Mouse (Mus musculus) CH12.LX (cell line): ENCODE measurements around the gene Mknk1. TPM values are rescaled to one million over a fixed set of nuclear protein-coding genes. Genes with fewer than 3 reads are reported as not detected.

Experiments used
- DNase-seq: peaks from one replicate; pipeline ENCODE4 v3.0.0-alpha.2; 2013; ENCODE audit errors: extremely low read depth
- H3K27ac ChIP-seq: 2 replicates; pipeline ENCODE4 v1.5.1; 2012; ENCODE audit warnings: low read depth, mild to moderate bottlenecking, control low read depth, moderate library complexity; ENCODE audit not compliant: insufficient read depth
- H3K27me3 ChIP-seq: replicated peaks from 2 replicates; pipeline ENCODE3; 2012; ENCODE audit warnings: inconsistent platforms
- H3K36me3 ChIP-seq, 2 experiments: replicated peaks in 1 of 2; 2 replicates each; pipeline versions ENCODE3 to v1.6.1; 2012; ENCODE audit warnings: inconsistent platforms in 1 of 2, low read length in 1 of 2, mild to moderate bottlenecking in 1 of 2, mixed read lengths in 1 of 2, moderate library complexity in 1 of 2; ENCODE audit not compliant: control insufficient read depth in 1 of 2, insufficient read depth in 1 of 2
- H3K4me1 ChIP-seq, 2 experiments: 2 replicates each; pipeline ENCODE4 v1.6.1; 2012; ENCODE audit warnings: inconsistent platforms in 1 of 2, moderate library complexity in 1 of 2; ENCODE audit not compliant: insufficient read depth in 2 of 2, control insufficient read depth in 1 of 2
- H3K4me2 ChIP-seq: 2 replicates; pipeline ENCODE4 v1.6.1; 2012; ENCODE audit warnings: low read depth, mild to moderate bottlenecking, control low read depth; ENCODE audit not compliant: poor library complexity, insufficient read depth, severe bottlenecking
- H3K4me3 ChIP-seq, 3 experiments: fragments of 150-350 bp in 1 of 3; sonication (generic) in 1 of 3; replicated peaks in 1 of 3; 2 replicates each; pipeline versions ENCODE3 to v1.5.1; 2011 to 2012; ENCODE audit warnings: low read depth in 2 of 3, low read length in 2 of 3, mild to moderate bottlenecking in 2 of 3, moderate library complexity in 2 of 3, control low read depth in 1 of 3, improper control_type of control experiment in 1 of 3, inconsistent platforms in 1 of 3, mixed read lengths in 1 of 3; ENCODE audit not compliant: poor library complexity in 1 of 3
- H3K79me2 ChIP-seq: replicated peaks from 2 replicates; pipeline ENCODE4 v1.6.1; 2012; ENCODE audit warnings: mild to moderate bottlenecking, moderate library complexity; ENCODE audit not compliant: control insufficient read depth, poor library complexity, insufficient read depth, severe bottlenecking; ENCODE audit errors: extremely low read depth
- H3K9ac ChIP-seq: 2 replicates; pipeline ENCODE4 v1.6.1; 2012; ENCODE audit warnings: low read depth, mild to moderate bottlenecking, control low read depth, moderate library complexity; ENCODE audit not compliant: insufficient read depth
- H3K9me3 ChIP-seq: replicated peaks from 2 replicates; pipeline ENCODE3; 2012; ENCODE audit warnings: low read length, inconsistent platforms, mixed read lengths
- BHLHE40 ChIP-seq: IDR thresholded peaks from 2 replicates; pipeline ENCODE4 v1.6.1; 2011; ENCODE audit warnings: mild to moderate bottlenecking, low read depth, low read length, improper control_type of control experiment
- CHD1 ChIP-seq: IDR thresholded peaks from 2 replicates; pipeline ENCODE4 v1.6.1; 2012; ENCODE audit warnings: low read depth, low read length, improper control_type of control experiment, inconsistent platforms
- CHD2 ChIP-seq: IDR thresholded peaks from 2 replicates; pipeline ENCODE4 v1.6.1; 2011; ENCODE audit warnings: low read length, improper control_type of control experiment
- E2F4 ChIP-seq: IDR thresholded peaks from 2 replicates; pipeline ENCODE4 v1.6.1; 2011; ENCODE audit warnings: low read depth, low read length, improper control_type of control experiment; ENCODE audit not compliant: insufficient replicate concordance
- ETS1 ChIP-seq: conservative IDR thresholded peaks from 2 replicates; pipeline ENCODE4 v1.6.1; 2012; ENCODE audit warnings: low read depth, mild to moderate bottlenecking, inconsistent platforms, low read length, improper control_type of control experiment, moderate library complexity
- GABPA ChIP-seq: IDR thresholded peaks from 2 replicates; pipeline ENCODE4 v1.6.1; 2012; ENCODE audit warnings: low read depth, low read length, improper control_type of control experiment, inconsistent platforms; ENCODE audit not compliant: insufficient replicate concordance
- HCFC1 ChIP-seq: IDR thresholded peaks from 2 replicates; pipeline ENCODE4 v1.6.1; 2012; ENCODE audit warnings: low read depth, mild to moderate bottlenecking, inconsistent platforms, low read length, improper control_type of control experiment
- IRF4 ChIP-seq: IDR thresholded peaks from 2 replicates; pipeline ENCODE4 v1.6.1; 2014; ENCODE audit warnings: low read depth, mild to moderate bottlenecking, inconsistent platforms, low read length, improper control_type of control experiment
- JUN ChIP-seq: IDR thresholded peaks from 2 replicates; pipeline ENCODE4 v1.6.1; 2011; ENCODE audit warnings: low read depth, mild to moderate bottlenecking, low read length, improper control_type of control experiment, moderate library complexity; ENCODE audit not compliant: insufficient read depth
- KAT2A ChIP-seq: IDR thresholded peaks from 2 replicates; pipeline ENCODE4 v1.6.1; 2012; ENCODE audit warnings: low read length, improper control_type of control experiment, inconsistent platforms; ENCODE audit not compliant: insufficient replicate concordance
- MAFK ChIP-seq: IDR thresholded peaks from 2 replicates; pipeline ENCODE4 v1.6.1; 2011; ENCODE audit warnings: low read length, improper control_type of control experiment; ENCODE audit not compliant: insufficient replicate concordance
- MAX ChIP-seq: IDR thresholded peaks from 2 replicates; pipeline ENCODE4 v1.6.1; 2011; ENCODE audit warnings: low read length, improper control_type of control experiment
- MAZ ChIP-seq: IDR thresholded peaks from 2 replicates; pipeline ENCODE4 v1.6.1; 2012; ENCODE audit warnings: low read depth, mild to moderate bottlenecking, inconsistent platforms, low read length, improper control_type of control experiment, moderate library complexity
- MYC ChIP-seq: IDR thresholded peaks from 2 replicates; pipeline ENCODE4 v1.6.1; 2011; ENCODE audit warnings: low read depth, mild to moderate bottlenecking, improper control_type of control experiment, low read length
- NELFE ChIP-seq: IDR thresholded peaks from 2 replicates; pipeline ENCODE4 v1.6.1; 2011; ENCODE audit warnings: low read depth, low read length, improper control_type of control experiment
- NRF1 ChIP-seq: IDR thresholded peaks from 2 replicates; pipeline ENCODE4 v1.6.1; 2014; ENCODE audit warnings: low read depth, mild to moderate bottlenecking, inconsistent platforms, low read length, improper control_type of control experiment, moderate library complexity
- PAX5 ChIP-seq: IDR thresholded peaks from 2 replicates; pipeline ENCODE4 v1.6.1; 2012; ENCODE audit warnings: low read length, inconsistent platforms, mixed read lengths
- RAD21 ChIP-seq: IDR thresholded peaks from 2 replicates; pipeline ENCODE4 v1.6.1; 2011; ENCODE audit warnings: low read depth, mild to moderate bottlenecking, low read length, improper control_type of control experiment, moderate library complexity
- RCOR1 ChIP-seq: conservative IDR thresholded peaks from 2 replicates; pipeline ENCODE4 v1.6.1; 2012; ENCODE audit warnings: low read depth, mild to moderate bottlenecking, inconsistent platforms, low read length, improper control_type of control experiment
- SIN3A ChIP-seq: IDR thresholded peaks from 2 replicates; pipeline ENCODE4 v1.6.1; 2012; ENCODE audit warnings: low read length, improper control_type of control experiment, inconsistent platforms
- SMC3 ChIP-seq: IDR thresholded peaks from 2 replicates; pipeline ENCODE4 v1.6.1; 2011; ENCODE audit warnings: low read depth, low read length, improper control_type of control experiment
- TBP ChIP-seq: conservative IDR thresholded peaks from 2 replicates; pipeline ENCODE4 v1.6.1; 2011; ENCODE audit warnings: low read depth, low read length, improper control_type of control experiment
- UBTF ChIP-seq: IDR thresholded peaks from 2 replicates; pipeline ENCODE4 v1.6.1; 2012; ENCODE audit warnings: low read depth, mild to moderate bottlenecking, inconsistent platforms, low read length, improper control_type of control experiment, moderate library complexity
- USF2 ChIP-seq: conservative IDR thresholded peaks from 2 replicates; pipeline ENCODE4 v1.6.1; 2011; ENCODE audit warnings: low read depth, low read length, improper control_type of control experiment
- ZC3H11A ChIP-seq: IDR thresholded peaks from 2 replicates; pipeline ENCODE4 v1.6.1; 2012; ENCODE audit warnings: low read depth, mild to moderate bottlenecking, inconsistent platforms, low read length, improper control_type of control experiment
- ZKSCAN1 ChIP-seq: IDR thresholded peaks from 2 replicates; pipeline ENCODE4 v1.6.1; 2012; ENCODE audit warnings: low read depth, inconsistent platforms, low read length, improper control_type of control experiment, borderline replicate concordance
- ZMIZ1 ChIP-seq: IDR thresholded peaks from 2 replicates; pipeline ENCODE4 v1.6.1; 2012; ENCODE audit warnings: low read depth, mild to moderate bottlenecking, inconsistent platforms, low read length, improper control_type of control experiment
- ZNF384 ChIP-seq: IDR thresholded peaks from 2 replicates; pipeline ENCODE4 v1.6.1; 2012; ENCODE audit warnings: low read depth, low read length, improper control_type of control experiment, inconsistent platforms
- dilution Hi-C: fragments of 300-500 bp; cut with MboI; formaldehyde crosslinking; loops from 2 replicates; pipeline ENCODE4 v1.14.3; 2020; ENCODE audit warnings: low sequenced_read_pairs; ENCODE audit not compliant: extremely low pct_unique_long_range_greater_than_20kb, extremely low pct_ligation_motif_present
- in situ Hi-C: fragments of 300-500 bp; cut with MboI; formaldehyde crosslinking; loops from 3 replicates; pipeline ENCODE4 v1.14.3; 2019; ENCODE audit warnings: low sequenced_read_pairs, low pct_ligation_motif_present, low pct_unique_long_range_greater_than_20kb, mixed read lengths
- polyA plus RNA-seq: library from polyadenylated mRNA; unstranded; fragments of >175 nt; gene quantifications from 2 replicates; pipeline ENCODE4 v1.2.1, GENCODE M21; 2012; ENCODE audit warnings: low read depth; ENCODE audit not compliant: insufficient read length
- total RNA-seq, 2 experiments: library from RNA; depleted of rRNA; stranded (reverse); fragments of 300-350 nt in 1 of 2; fragments of >200 nt in 1 of 2; gene quantifications; 2 replicates each; pipeline ENCODE4 v1.2.3; 2012 to 2014

Gene Mknk1
- total and polyA plus RNA-seq, 3 experiments = 17.8 to 39.0 (median 31.5) TPM

DNA sequence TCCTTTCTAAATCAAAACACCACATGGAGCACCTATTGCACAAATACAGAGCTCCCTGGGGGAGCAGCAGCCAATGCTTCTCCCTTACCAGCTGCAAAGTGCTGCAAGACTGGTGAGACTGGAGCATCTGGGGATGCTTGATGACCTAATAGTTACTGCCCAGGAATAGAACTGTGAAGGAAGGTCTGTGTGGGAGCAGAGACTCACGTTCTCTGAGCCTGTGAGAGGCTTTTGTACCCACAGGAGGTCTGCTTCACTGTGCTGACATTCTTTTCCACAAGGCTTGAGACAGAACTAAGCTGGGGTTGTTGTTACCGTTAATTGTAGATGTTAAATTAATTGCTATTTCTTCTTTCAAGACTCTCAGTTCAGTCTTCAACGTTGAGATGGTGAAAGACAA is 48.1 kb upstream of the Mknk1 start:
- no peak overlapping the region for H3K27ac ChIP-seq
- no peak for TF ChIP-seq CHD2
- no peak for TF ChIP-seq KAT2A
- TF ChIP-seq NELFE = no peak
- no peak for TF ChIP-seq E2F4
- no peak for TF ChIP-seq JUN
- no peak for TF ChIP-seq ETS1
- no peak for TF ChIP-seq ZMIZ1
- TF ChIP-seq ZC3H11A = no peak
- TF ChIP-seq MYC = no peak
- TF ChIP-seq SIN3A = no peak
- TF ChIP-seq RCOR1 = no peak
- no peak for TF ChIP-seq GABPA
- TF ChIP-seq BHLHE40 = no peak
- TF ChIP-seq TBP = no peak
- no peak for TF ChIP-seq MAZ
- TF ChIP-seq ZKSCAN1 = no peak
- TF ChIP-seq HCFC1 = no peak
- no peak for TF ChIP-seq IRF4
- TF ChIP-seq SMC3 = no peak
- TF ChIP-seq, all 38 proteins: peak for 0
- peaks cover 5 to 13% of the 10 kb centered on the region in 2 experiments; a peak in 3 of 4 replicates for H3K4me1 ChIP-seq
- no peak overlapping the region for H3K9ac ChIP-seq
- DNase-seq = no peak
- no peaks in the 10 kb centered on the region for H3K9me3 ChIP-seq
- dilution Hi-C loops (no loop called here), in situ Hi-C loops (no loop called here)
- no peaks in the 10 kb centered on the region for H3K27me3 ChIP-seq
- H3K4me3 ChIP-seq = no peak overlapping the region
- peaks cover 45 to 81% of the 10 kb centered on the region in 2 experiments for H3K36me3 ChIP-seq
- no peak overlapping the region for H3K4me2 ChIP-seq
- peaks cover 4% of the 10 kb centered on the region for H3K79me2 ChIP-seq

DNA sequence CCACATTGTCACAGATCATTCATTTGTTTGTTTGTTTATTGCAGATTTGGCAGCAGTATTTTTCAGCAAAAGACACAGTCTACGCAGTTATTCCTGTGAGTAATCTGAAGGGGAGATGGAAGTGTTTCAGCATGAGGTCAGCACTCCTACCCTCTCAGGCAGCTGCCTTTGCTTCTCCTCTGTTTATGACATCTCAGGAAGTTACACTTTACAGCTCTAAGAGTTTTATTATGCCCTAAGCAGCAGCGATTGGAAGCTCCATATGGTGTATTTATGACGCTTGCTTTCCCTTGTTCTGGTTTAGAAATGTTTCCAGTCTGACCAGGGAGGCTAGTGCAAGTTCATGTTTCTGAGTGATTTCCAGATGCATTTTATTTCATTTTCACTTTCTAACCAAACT is 43.6 kb upstream of the Mknk1 start:
- H3K4me1 ChIP-seq = no peaks in the 10 kb centered on the region
- H3K36me3 ChIP-seq = peaks cover 59 to 87% of the 10 kb centered on the region in 2 experiments

More for the DNA sequence above, 43.6 kb upstream of the Mknk1 start:
- H3K27ac ChIP-seq = no peak overlapping the region
- DNase-seq = no peak
- TF ChIP-seq E2F4 (no peak), BHLHE40 (no peak), NRF1 (no peak), PAX5 (no peak), USF2 (no peak), CHD2 (no peak), RAD21 (no peak), SMC3 (no peak), ZC3H11A (no peak), RCOR1 (no peak), CHD1 (no peak), ZNF384 (no peak), TBP (no peak), KAT2A (no peak), SIN3A (no peak), IRF4 (no peak), UBTF (no peak), ETS1 (no peak), MAX (no peak), MAFK (no peak)
- in situ Hi-C loops (no loop called here), dilution Hi-C loops (no loop called here)
- H3K27me3 ChIP-seq = no peaks in the 10 kb centered on the region
- no peak overlapping the region for H3K4me3 ChIP-seq
- H3K9me3 ChIP-seq = no peaks in the 10 kb centered on the region
- H3K9ac ChIP-seq = no peak overlapping the region
- H3K4me2 ChIP-seq = no peak overlapping the region
- no peaks in the 10 kb centered on the region for H3K79me2 ChIP-seq
